Comparison of ENCODE assay signal across 29 mouse cellular contexts in genomic region chr5:35060098-35060497, GRCm38 (mm10). TPM values are rescaled to one million over a fixed set of nuclear protein-coding genes. Genes with fewer than 3 reads are reported as not detected.
DNase-seq lines count a peak whose midpoint lies in the region; ATAC-seq lines count a peak whose summit lies in the region.
"Had no signal": no experiment of that assay in that cellular context is flagged by ENCODE, and none has a peak within 500 bp of the region (broad histone marks: within the 10 kb centered on the region; RNA-seq: fewer than 3 reads in every experiment).

No protein-coding gene starts in this region.

- peak overlapping the region; percentile 76 for H3K27ac ChIP-seq in heart, embryonic 10.5 days
- peak overlapping the region; percentile 78 for H3K27ac ChIP-seq in heart, embryonic 13.5 days (replicated peaks)
- no peak overlapping the region for H3K27ac ChIP-seq in midbrain, embryonic 10.5 days (replicated peaks)
- H3K27ac ChIP-seq: embryonic facial prominence, embryonic 13.5 days; forebrain, embryonic 13.5 days; hindbrain, embryonic 13.5 days; kidney, postnatal 0 days; neural tube, embryonic 15.5 days had no signal

- 48% methylated on average over 3 of the region's 3 CpGs for WGBS in heart, embryonic 10.5 days
- WGBS in heart, embryonic 13.5 days = 26% methylated on average over 3 of the region's 3 CpGs
- 86% methylated on average over 3 of the region's 3 CpGs for WGBS in midbrain, embryonic 10.5 days

- ATAC-seq in heart, embryonic 13.5 days (ENCODE audit: extremely low read depth, insufficient number of reproducible peaks, low FRiP score, low TSS enrichment) = no peak
- ATAC-seq: forebrain, embryonic 13.5 days; inflammation-experienced regulatory T-cells, adult 6 months; liver, postnatal 0 days had no signal

- H3K27me3 ChIP-seq in heart, embryonic 10.5 days (ENCODE audit: insufficient read depth, poor library complexity, severe bottlenecking) = peaks cover 47% of the 10 kb centered on the region
- H3K27me3 ChIP-seq in heart, embryonic 13.5 days (replicated peaks) = peaks cover 44% of the 10 kb centered on the region
- H3K27me3 ChIP-seq in midbrain, embryonic 10.5 days (ENCODE audit: low read depth, poor library complexity, severe bottlenecking) = peaks cover 55% of the 10 kb centered on the region

- H3K4me1 ChIP-seq in heart, embryonic 10.5 days = peaks cover 31% of the 10 kb centered on the region
- peaks cover 34% of the 10 kb centered on the region for H3K4me1 ChIP-seq in heart, embryonic 13.5 days
- peaks cover 18% of the 10 kb centered on the region for H3K4me1 ChIP-seq in midbrain, embryonic 10.5 days

- DNase-seq in heart, adult 18-20 months = peak; percentile 49 to 63
- no peak for DNase-seq in heart, adult 8-10 months (ENCODE audit: low spot score)
- no peak for DNase-seq in heart, embryonic 10.5 days (ENCODE audit: low spot score)
- peak; percentile 47 for DNase-seq in heart, postnatal 4 days
- no peak for DNase-seq in midbrain, embryonic 10.5 days (ENCODE audit: low spot score)
- DNase-seq in lung, adult 18-20 months = no peak
- DNase-seq: adrenal gland, adult 2 months; B cell, adult 2 months; cerebellum, adult 11-12 months; cerebellum, postnatal 14 days; embryo, embryonic 11 days; kidney, adult 2 months; liver, postnatal 0 days; lung, postnatal 10 days; right cerebral cortex, adult 18-20 months; right cerebral cortex, postnatal 4 days; thymus, adult 18-20 months; thymus, postnatal 36 days had no signal

- H3K4me3 ChIP-seq in heart, embryonic 10.5 days = no peak overlapping the region
- H3K4me3 ChIP-seq in heart, embryonic 13.5 days = no peak overlapping the region
- H3K4me3 ChIP-seq in midbrain, embryonic 10.5 days = no peak overlapping the region
- H3K4me3 ChIP-seq: embryonic facial prominence, embryonic 13.5 days; forebrain, embryonic 13.5 days; hindbrain, embryonic 13.5 days; neural tube, embryonic 15.5 days had no signal

- H3K9me3 ChIP-seq in heart, embryonic 10.5 days = no peaks in the 10 kb centered on the region
- H3K9me3 ChIP-seq in heart, embryonic 13.5 days = no peaks in the 10 kb centered on the region
- no peaks in the 10 kb centered on the region for H3K9me3 ChIP-seq in midbrain, embryonic 10.5 days (replicated peaks)
- H3K9me3 ChIP-seq: embryonic facial prominence, embryonic 13.5 days; forebrain, embryonic 13.5 days; G1E; hindbrain, embryonic 13.5 days; neural tube, embryonic 15.5 days had no signal

- H3K4me2 ChIP-seq in heart, embryonic 13.5 days = no peak overlapping the region
- H3K4me2 ChIP-seq: embryonic facial prominence, embryonic 13.5 days; forebrain, embryonic 13.5 days; hindbrain, embryonic 13.5 days; liver, embryonic 11.5 days; midbrain, embryonic 11.5 days; neural tube, embryonic 15.5 days had no signal

- H3K9ac ChIP-seq in heart, embryonic 13.5 days = 0 out of 2 replicates have a peak overlapping the region, but pooled peaks have one; percentile 21
- H3K9ac ChIP-seq: embryonic facial prominence, embryonic 13.5 days; forebrain, embryonic 13.5 days; hindbrain, embryonic 13.5 days; liver, postnatal 0 days; neural tube, embryonic 15.5 days had no signal

- no peaks in the 10 kb centered on the region for H3K36me3 ChIP-seq in heart, embryonic 10.5 days
- H3K36me3 ChIP-seq in heart, embryonic 13.5 days = no peaks in the 10 kb centered on the region
- no peaks in the 10 kb centered on the region for H3K36me3 ChIP-seq in midbrain, embryonic 10.5 days
- H3K36me3 ChIP-seq: embryonic facial prominence, embryonic 13.5 days; G1E; hindbrain, embryonic 13.5 days; neural tube, embryonic 15.5 days had no signal

RNA-seq across cellular contexts. Expression of gene Dok7, which starts 3.5 kb away (rescaled TPM):
- total RNA-seq in heart, adult 18-20 months (2021) = 10 to 100 TPM; 33.2 to 35.2 TPM
- 10 to 100 TPM; 32.2 to 42.1 (median 39.8) TPM for total RNA-seq in heart, adult 8-10 months (2022)
- 2.3 and 4.4 TPM in 2 replicates for polyA plus RNA-seq in heart, embryonic 10.5 days (2016; fragmentation: Nextera tagmentation; extraction: Ambion mirVana)
- polyA plus RNA-seq in heart, embryonic 13.5 days (2015; fragmentation: Nextera tagmentation; extraction: Ambion mirVana) = 8.0 and 8.5 TPM in 2 replicates
- total RNA-seq in heart, postnatal 4 days (2021) = 10 to 100 TPM; 28.1 to 28.5 TPM
- polyA plus RNA-seq in midbrain, embryonic 10.5 days (2016; fragmentation: Nextera tagmentation; extraction: Ambion mirVana) = 0.27 and 0.42 TPM in 2 replicates
- total RNA-seq: CH12.LX, G1E had no signal
- polyA plus RNA-seq: G1E had no signal

RNA-seq across cellular contexts. Expression of gene Hgfac, which starts 18.8 kb away (rescaled TPM):
- total RNA-seq in heart, adult 18-20 months (2021) = under 1 TPM; 0.20 to 0.64 TPM
- under 1 TPM; 0.26 to 0.75 (median 0.47) TPM for total RNA-seq in heart, adult 8-10 months (2022)
- 0.26 and 5.0 TPM in 2 replicates for polyA plus RNA-seq in heart, embryonic 10.5 days (2016; fragmentation: Nextera tagmentation; extraction: Ambion mirVana)
- 0.83 and 2.1 TPM in 2 replicates for polyA plus RNA-seq in heart, embryonic 13.5 days (2015; fragmentation: Nextera tagmentation; extraction: Ambion mirVana)
- total RNA-seq in heart, postnatal 4 days (2021) = 1 to 10 TPM; 2.3 to 3.1 TPM
- polyA plus RNA-seq in midbrain, embryonic 10.5 days (2016; fragmentation: Nextera tagmentation; extraction: Ambion mirVana) = 0.28 and 0.53 TPM in 2 replicates
- total RNA-seq: CH12.LX had no signal
- polyA plus RNA-seq: G1E had no signal

RNA-seq across cellular contexts. Expression of gene Lrpap1, which starts 45.5 kb away (rescaled TPM):
- 10 to 100 TPM; 49.9 to 50.2 TPM for total RNA-seq in heart, adult 18-20 months (2021)
- 10 to 100 TPM; 40.6 to 55.8 (median 48.3) TPM for total RNA-seq in heart, adult 8-10 months (2022)
- 114 and 121 TPM in 2 replicates for polyA plus RNA-seq in heart, embryonic 10.5 days (2016; fragmentation: Nextera tagmentation; extraction: Ambion mirVana)
- 113 and 125 TPM in 2 replicates for polyA plus RNA-seq in heart, embryonic 13.5 days (2015; fragmentation: Nextera tagmentation; extraction: Ambion mirVana)
- 10 to 100 TPM; 55.8 to 57.1 TPM for total RNA-seq in heart, postnatal 4 days (2021)
- 84.5 and 105 TPM in 2 replicates for polyA plus RNA-seq in midbrain, embryonic 10.5 days (2016; fragmentation: Nextera tagmentation; extraction: Ambion mirVana)

Comparison
In these comparisons a context has a peak if more than half of its experiments do, and no peak if none do; other contexts are left out.
1. DNase-seq: peak in heart, adult 18-20 months (2 of 2) and heart, postnatal 4 days (single experiment); none in heart, adult 8-10 months (single experiment), heart, embryonic 10.5 days (single experiment), midbrain, embryonic 10.5 days (single experiment) and lung, adult 18-20 months (0 of 2).